Mouse (Mus musculus) heart, adult 2 months (tissue): ENCODE measurements around the gene Hist2h3c2.

Experiments used
- CTCF ChIP-seq: fragments of 200-600 bp; IDR thresholded peaks from 2 replicates; pipeline ENCODE4 v1.8.1; 2022; ENCODE audit warnings: antibody characterized with exemption, mild to moderate bottlenecking, moderate library complexity
- POLR2A ChIP-seq: fragments of 200-500 bp; IDR thresholded peaks from 2 replicates; pipeline ENCODE4 v1.6.1; 2011; ENCODE audit warnings: mild to moderate bottlenecking, low read depth, low read length, control low read depth; ENCODE audit not compliant: insufficient read depth

DNA sequence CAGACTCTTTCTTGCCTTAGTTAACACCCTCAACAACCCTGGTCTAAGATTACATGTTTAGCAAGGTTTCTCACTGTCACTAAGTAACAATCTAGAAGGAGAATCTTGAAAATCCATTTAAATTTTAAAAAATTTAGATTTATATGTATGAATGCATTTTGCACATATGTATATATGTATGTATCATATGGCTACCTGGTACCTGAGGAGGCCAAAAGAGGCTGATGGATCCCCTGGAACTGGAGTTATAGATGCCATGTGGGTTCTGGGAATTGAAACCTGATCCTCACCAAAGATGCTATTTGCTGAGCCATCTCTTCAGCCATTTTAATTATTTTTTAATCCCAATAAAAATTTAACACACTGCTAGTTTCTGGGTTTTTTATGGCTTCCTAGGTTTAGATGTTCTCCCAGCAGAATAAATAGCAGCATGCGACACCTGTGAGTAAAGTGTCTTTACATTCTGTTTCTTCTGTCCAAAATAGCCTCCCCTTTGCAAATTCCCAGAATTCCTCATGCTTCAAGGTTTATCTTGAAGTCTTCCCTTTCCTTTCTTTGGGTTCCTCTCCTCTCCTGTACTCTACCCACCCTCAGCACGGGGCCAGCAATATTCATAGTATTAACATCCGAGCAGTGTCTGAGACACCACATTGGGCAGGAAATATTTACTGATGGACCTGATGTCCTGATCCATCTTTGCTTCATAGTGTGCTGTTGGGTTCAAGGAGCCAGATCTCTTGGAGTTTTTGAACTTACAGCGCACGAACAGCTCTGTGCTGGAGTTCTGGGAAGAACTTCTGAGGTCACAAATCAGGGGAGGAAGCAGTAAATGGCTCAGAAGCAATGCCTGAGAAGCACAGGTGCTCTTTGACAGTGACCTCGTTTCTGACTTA lies 9.5 kb upstream of the Hist2h3c2 start:
- TF ChIP-seq CTCF, result no peak
- no peak for TF ChIP-seq POLR2A
